Mouse (Mus musculus) embryonic facial prominence, embryonic 12.5 days (tissue): Measurements from ENCODE around the gene Ntng1. TPM values are rescaled to one million over a fixed set of nuclear protein-coding genes. Genes with fewer than 3 reads are reported as not detected.

Experiments used
- ATAC-seq: fragments of 200-750 bp; cut with Nextera tagmentation; 2 replicates; pipeline ENCODE4 v1.8.0; 2017; ENCODE audit not compliant: insufficient number of reproducible peaks, insufficient read depth, low FRiP score, low TSS enrichment
- H3K27ac ChIP-seq: fragments of 300-500 bp; sonication (generic); 2 replicates; pipeline ENCODE4 v1.5.1; 2016; ENCODE audit warnings: mild to moderate bottlenecking
- H3K27me3 ChIP-seq: fragments of 300-500 bp; sonication (generic); 2 replicates; pipeline ENCODE4 v1.6.1; 2016; ENCODE audit warnings: mild to moderate bottlenecking, moderate library complexity
- H3K36me3 ChIP-seq: fragments of 300-500 bp; sonication (generic); 2 replicates; pipeline ENCODE4 v1.6.1; 2016; ENCODE audit warnings: mild to moderate bottlenecking
- H3K4me1 ChIP-seq: fragments of 300-500 bp; sonication (generic); 2 replicates; pipeline ENCODE4 v1.6.1; 2016
- H3K4me2 ChIP-seq: fragments of 300-500 bp; sonication (generic); replicated peaks from 2 replicates; pipeline ENCODE4 v1.6.1; 2016; ENCODE audit warnings: mild to moderate bottlenecking, moderate library complexity
- H3K4me3 ChIP-seq: fragments of 300-500 bp; sonication (generic); 2 replicates; pipeline ENCODE4 v1.5.1; 2016; ENCODE audit warnings: mild to moderate bottlenecking
- H3K9ac ChIP-seq: fragments of 300-500 bp; sonication (generic); 2 replicates; pipeline ENCODE4 v1.6.1; 2016; ENCODE audit warnings: mild to moderate bottlenecking, moderate library complexity
- H3K9me3 ChIP-seq: fragments of 300-500 bp; sonication (generic); 2 replicates; pipeline ENCODE4 v1.6.1; 2016; ENCODE audit warnings: mild to moderate bottlenecking, moderate library complexity
- whole genome bisulfite sequencing: fragments of 180-500 bp; shearing (Covaris S2); methylation state at CpG from one replicate; pipeline ENCODE4 v1.1.7; 2016; 5-methylcytosine and 5-hydroxymethylcytosine counted together
- polyA plus RNA-seq: library from polyadenylated mRNA; unstranded; fragments of >200 nt; fragmentation: Nextera tagmentation; extraction: Ambion mirVana; gene quantifications from 2 replicates; pipeline ENCODE4 v1.2.1, GENCODE M21; 2016

The Ntng1 gene
- polyA plus RNA-seq, 1 experiment from 2014 or later, result 6.0 TPM

GRCm38 (mm10) chr3:109977614-109978013 is 166.2 kb downstream of the Ntng1 start:
- no peak overlapping the region for H3K4me3 ChIP-seq
- H3K4me2 ChIP-seq, result no peak overlapping the region
- no peak for ATAC-seq
- WGBS, result 63% methylated on average over 2 of the region's 2 CpGs
- H3K27me3 ChIP-seq, result no peaks in the 10 kb centered on the region
- no peak overlapping the region for H3K27ac ChIP-seq
- no peaks in the 10 kb centered on the region for H3K4me1 ChIP-seq
- H3K9ac ChIP-seq, result no peak overlapping the region
- H3K36me3 ChIP-seq, result no peaks in the 10 kb centered on the region
- H3K9me3 ChIP-seq, result no peaks in the 10 kb centered on the region

- Histone ChIP-seq H3K4me3 (no peak overlapping the region), H3K27me3 (no peaks in the 10 kb centered on the region), H3K27ac (no peak overlapping the region), H3K36me3 (no peaks in the 10 kb centered on the region), H3K9me3 (no peaks in the 10 kb centered on the region), H3K4me2 (no peak overlapping the region), H3K9ac (no peak overlapping the region), H3K4me1 (no peaks in the 10 kb centered on the region)
- 74% methylated on average over 4 of the region's 4 CpGs for WGBS
- ATAC-seq, result no peak
These were observed 168.7 kb downstream of the Ntng1 start for GRCm38 (mm10) chr3:109975106-109975505.

- Histone ChIP-seq H3K4me3 (no peak overlapping the region), H3K27ac (no peak overlapping the region), H3K36me3 (no peaks in the 10 kb centered on the region), H3K27me3 (no peaks in the 10 kb centered on the region), H3K9ac (no peak overlapping the region), H3K4me1 (no peaks in the 10 kb centered on the region), H3K9me3 (no peaks in the 10 kb centered on the region), H3K4me2 (no peak overlapping the region)
- ATAC-seq, result no peak
- WGBS, result 64% methylated on average over 1 of the region's 1 CpGs
These were observed 172.3 kb downstream of the Ntng1 start for GRCm38 (mm10) chr3:109971465-109971864.

GRCm38 (mm10) chr3:109970181-109970580 is 173.6 kb downstream of the Ntng1 start:
- H3K27me3 ChIP-seq, result no peaks in the 10 kb centered on the region
- no peak overlapping the region for H3K27ac ChIP-seq
- no peaks in the 10 kb centered on the region for H3K9me3 ChIP-seq
- no peak overlapping the region for H3K9ac ChIP-seq
- ATAC-seq, result no peak
- H3K4me3 ChIP-seq, result no peak overlapping the region
- no peaks in the 10 kb centered on the region for H3K36me3 ChIP-seq
- H3K4me2 ChIP-seq, result no peak overlapping the region
- H3K4me1 ChIP-seq, result no peaks in the 10 kb centered on the region

- WGBS, result 62% methylated on average over 2 of the region's 2 CpGs
- Histone ChIP-seq H3K4me1 (no peaks in the 10 kb centered on the region), H3K27me3 (no peaks in the 10 kb centered on the region), H3K36me3 (no peaks in the 10 kb centered on the region), H3K4me3 (no peak overlapping the region), H3K27ac (no peak overlapping the region), H3K9me3 (no peaks in the 10 kb centered on the region), H3K9ac (no peak overlapping the region), H3K4me2 (no peak overlapping the region)
- no peak for ATAC-seq
These were observed 181.2 kb downstream of the Ntng1 start for GRCm38 (mm10) chr3:109962631-109963030.

- Histone ChIP-seq H3K9me3 (no peaks in the 10 kb centered on the region), H3K4me3 (no peak overlapping the region), H3K27ac (no peak overlapping the region), H3K9ac (no peak overlapping the region), H3K27me3 (no peaks in the 10 kb centered on the region), H3K4me2 (no peak overlapping the region), H3K36me3 (no peaks in the 10 kb centered on the region), H3K4me1 (no peaks in the 10 kb centered on the region)
- WGBS, result 83% methylated on average over 1 of the region's 1 CpGs
- ATAC-seq, result no peak
These were observed 200.9 kb downstream of the Ntng1 start for GRCm38 (mm10) chr3:109942960-109943359.

- WGBS, result 93% methylated on average over 2 of the region's 2 CpGs
These were observed 206.2 kb downstream of the Ntng1 start for GRCm38 (mm10) chr3:109937634-109938033.

GRCm38 (mm10) chr3:109936275-109936674 is 207.5 kb downstream of the Ntng1 start:
- 74% methylated on average over 3 of the region's 3 CpGs for WGBS
- H3K27me3 ChIP-seq, result no peaks in the 10 kb centered on the region
- H3K4me3 ChIP-seq, result no peak overlapping the region
- ATAC-seq, result no peak
- no peak overlapping the region for H3K27ac ChIP-seq
- no peak overlapping the region for H3K9ac ChIP-seq
- H3K4me2 ChIP-seq, result no peak overlapping the region
- H3K9me3 ChIP-seq, result no peaks in the 10 kb centered on the region
- H3K4me1 ChIP-seq, result no peaks in the 10 kb centered on the region
- H3K36me3 ChIP-seq, result no peaks in the 10 kb centered on the region

More at GRCm38 (mm10) chr3:109937634-109938033, 206.2 kb downstream of the Ntng1 start:
- Histone ChIP-seq H3K27ac (no peak overlapping the region), H3K36me3 (no peaks in the 10 kb centered on the region), H3K9ac (no peak overlapping the region), H3K4me2 (no peak overlapping the region), H3K9me3 (no peaks in the 10 kb centered on the region), H3K4me1 (no peaks in the 10 kb centered on the region), H3K27me3 (no peaks in the 10 kb centered on the region), H3K4me3 (no peak overlapping the region)
- ATAC-seq, result no peak

GRCm38 (mm10) chr3:109932261-109932660 is 211.6 kb downstream of the Ntng1 start:
- H3K4me1 ChIP-seq, result no peaks in the 10 kb centered on the region
- no peaks in the 10 kb centered on the region for H3K36me3 ChIP-seq
- 76% methylated on average over 8 of the region's 8 CpGs for WGBS
- no peak overlapping the region for H3K27ac ChIP-seq
- no peak for ATAC-seq
- no peak overlapping the region for H3K4me2 ChIP-seq
- H3K27me3 ChIP-seq, result no peaks in the 10 kb centered on the region
- H3K9me3 ChIP-seq, result no peaks in the 10 kb centered on the region
- H3K4me3 ChIP-seq, result no peak overlapping the region
- H3K9ac ChIP-seq, result no peak overlapping the region

- H3K36me3 ChIP-seq, result no peaks in the 10 kb centered on the region
- H3K4me2 ChIP-seq, result no peak overlapping the region
- H3K27me3 ChIP-seq, result no peaks in the 10 kb centered on the region
- H3K9ac ChIP-seq, result no peak overlapping the region
- H3K4me3 ChIP-seq, result no peak overlapping the region
- H3K27ac ChIP-seq, result no peak overlapping the region
- no peaks in the 10 kb centered on the region for H3K4me1 ChIP-seq
- WGBS, result 81% methylated on average over 5 of the region's 5 CpGs
- no peak for ATAC-seq
- H3K9me3 ChIP-seq, result no peaks in the 10 kb centered on the region
These were observed 212.8 kb downstream of the Ntng1 start for GRCm38 (mm10) chr3:109931021-109931420.

- 65% methylated on average over 4 of the region's 4 CpGs for WGBS
- Histone ChIP-seq H3K9ac (no peak overlapping the region), H3K4me3 (no peak overlapping the region), H3K27me3 (no peaks in the 10 kb centered on the region), H3K4me1 (peaks cover 6% of the 10 kb centered on the region; the same call in 1 of the 2 replicates), H3K4me2 (no peak overlapping the region), H3K36me3 (no peaks in the 10 kb centered on the region), H3K27ac (no peak overlapping the region), H3K9me3 (no peaks in the 10 kb centered on the region)
- ATAC-seq, result no peak
These were observed 220.0 kb downstream of the Ntng1 start for GRCm38 (mm10) chr3:109923788-109924187.

GRCm38 (mm10) chr3:109918996-109919395 is 224.8 kb downstream of the Ntng1 start:
- no peak for ATAC-seq
- Histone ChIP-seq H3K4me1 (peaks cover 18% of the 10 kb centered on the region), H3K27ac (no peak overlapping the region), H3K27me3 (no peaks in the 10 kb centered on the region), H3K9me3 (no peaks in the 10 kb centered on the region), H3K9ac (no peak overlapping the region), H3K4me3 (no peak overlapping the region), H3K36me3 (no peaks in the 10 kb centered on the region), H3K4me2 (no peak overlapping the region)
- 30% methylated on average over 3 of the region's 3 CpGs for WGBS
